Mouse (Mus musculus): Measurements from ENCODE around the gene Trub1.

DNA sequence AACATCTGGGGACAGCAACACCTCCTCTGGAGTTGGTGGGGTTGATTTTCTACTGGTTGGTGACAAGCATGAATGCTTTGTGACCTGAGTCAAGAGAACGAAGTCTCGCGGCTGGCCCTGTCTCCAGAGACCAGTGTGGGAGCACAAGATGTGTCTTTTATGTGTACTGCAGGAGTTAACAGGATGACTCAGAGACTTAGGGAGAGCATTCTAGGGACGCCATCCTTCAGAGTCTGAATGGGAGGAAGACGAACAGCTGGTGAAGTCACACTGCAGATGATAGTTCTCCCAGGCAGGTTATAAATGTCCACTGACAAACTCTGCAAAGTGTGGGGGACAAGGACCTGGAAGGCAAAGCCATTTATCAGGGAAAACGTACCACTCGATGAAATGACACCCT lies 11.2 kb upstream of the Trub1 start:
- TF ChIP-seq POLR2A (IDR thresholded peaks at IDR 0.05; ENCODE audit: control insufficient read depth, low read depth, low read length) (no peak), CTCF (IDR thresholded peaks at IDR 0.05; ENCODE audit: control insufficient read depth, insufficient read depth, insufficient replicate concordance, low read depth, low read length) (no peak)

Data from testis, adult 2 months (tissue).